Mouse (Mus musculus): ENCODE measurements around the gene Zp1. TPM values are rescaled to one million over a fixed set of nuclear protein-coding genes. Genes with fewer than 3 reads are reported as not detected.
A peak's percentile ranks its signal among the peaks of the same experiment; 100 is the strongest.

Zp1 gene
- total RNA-seq, 2 experiments from 2014 or later, result not detected

- DNase-seq, result no peak
Observed at GRCm38 (mm10) chr19:10878201-10878837, 42.1 kb downstream of the Zp1 start.

GRCm38 (mm10) chr19:10871328-10871961, 49.0 kb downstream of the Zp1 start:
- DNase-seq, result no peak

- DNase-seq, result no peak
Observed at GRCm38 (mm10) chr19:10870676-10871075, 49.8 kb downstream of the Zp1 start.

- DNase-seq, result no peak
Observed at GRCm38 (mm10) chr19:10869886-10870527, 50.4 kb downstream of the Zp1 start, which contains the start of gene Tmem132a. Tmem132a (minus strand) TSS chr19:10869940.

- DNase-seq, result peak; percentile 88
Observed at GRCm38 (mm10) chr19:10869241-10869885, 51.1 kb downstream of the Zp1 start.

GRCm38 (mm10) chr19:10868623-10869141, 51.8 kb downstream of the Zp1 start:
- no peak for DNase-seq

GRCm38 (mm10) chr19:10867946-10868622, 52.3 kb downstream of the Zp1 start:
- DNase-seq, result no peak

- no peak for DNase-seq
Observed at GRCm38 (mm10) chr19:10866351-10866750, 54.1 kb downstream of the Zp1 start.

Other genes with a start within 250 kb of the Zp1 start
- not detected for gene Pga5, start 242.6 kb downstream of the Zp1 start, total RNA-seq (2021)
- 10 to 100 TPM; 18.9 to 21.5 TPM for gene Vps37c, start 231.9 kb downstream of the Zp1 start, total RNA-seq (2021)
- 1 to 10 TPM; 2.5 to 2.8 TPM for gene Cd5, start 181.6 kb downstream of the Zp1 start, total RNA-seq (2021)
- gene Cd6, start 90.6 kb downstream of the Zp1 start, total RNA-seq (2021), result 1 to 10 TPM; 2.3 to 4.1 TPM
- 1 to 10 TPM; 3.2 to 3.5 TPM for gene Slc15a3, start 80.9 kb downstream of the Zp1 start, total RNA-seq (2021)
- gene Tmem132a, start 50.7 kb downstream of the Zp1 start, total RNA-seq (2021), result 10 to 100 TPM; 22.3 to 23.1 TPM
- gene Tmem109, start 38.6 kb downstream of the Zp1 start, total RNA-seq (2021), result 10 to 100 TPM; 84.0 to 93.2 TPM
- 100 to 1,000 TPM; 124 to 163 TPM for gene Prpf19, start 25.4 kb downstream of the Zp1 start, total RNA-seq (2021)
- gene Ptgdr2, start 16.5 kb upstream of the Zp1 start, total RNA-seq (2021), result not detected
- 10 to 100 TPM; 11.2 to 14.4 TPM for gene Ccdc86, start 28.6 kb upstream of the Zp1 start, total RNA-seq (2021)
- 1 to 10 TPM; 2.8 to 3.9 TPM for gene Ms4a10, start 54.0 kb upstream of the Zp1 start, total RNA-seq (2021)
- gene Ms4a15, start 72.6 kb upstream of the Zp1 start, total RNA-seq (2021), result not detected
- not detected for gene Ms4a18, start 97.4 kb upstream of the Zp1 start, total RNA-seq (2021)
- 1 to 10 TPM; 1.2 to 2.3 TPM for gene Ms4a8a, start 160.5 kb upstream of the Zp1 start, total RNA-seq (2021)
- gene 1700017D01Rik, start 210.2 kb upstream of the Zp1 start, total RNA-seq (2021), result not detected
- gene 1700025F22Rik, start 244.7 kb upstream of the Zp1 start, total RNA-seq (2021), result not detected

Data from adrenal gland, postnatal 10 days (tissue).